Mouse (Mus musculus): ENCODE measurements around the gene Cdkl3.

- TF ChIP-seq GATA1 (IDR thresholded peaks at IDR 0.05; ENCODE audit: borderline replicate concordance, low read length) (no peak), FLI1 (IDR thresholded peaks at IDR 0.05; ENCODE audit: low read length) (no peak)
These were observed 47.9 kb upstream of the Cdkl3 start for GRCm38 (mm10) chr11:51956112-51956511.

Data from megakaryocyte, embryonic 14.5 days (primary cell).